Mouse (Mus musculus): ENCODE measurements around the gene Arl10.

DNA sequence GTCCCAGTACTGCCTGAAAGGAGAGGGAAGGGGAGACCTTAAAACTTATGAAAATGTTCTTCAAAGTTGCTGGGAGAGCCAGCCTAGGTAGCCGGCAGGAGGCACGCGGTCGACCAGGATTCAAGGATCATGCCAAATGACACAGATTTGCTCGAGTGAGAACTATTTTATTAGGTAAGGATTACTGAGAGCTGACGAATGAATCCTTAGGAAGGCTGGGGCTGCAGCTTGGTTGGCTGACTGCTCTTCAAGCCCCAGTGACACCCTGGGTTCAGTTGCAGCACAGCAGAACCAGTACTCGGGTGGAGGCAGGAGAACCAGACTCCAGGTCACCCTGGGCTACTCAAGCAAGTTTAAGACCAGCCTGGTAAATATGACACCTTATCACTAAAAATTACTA is 26.8 kb upstream of the Arl10 start:
- no peak for TF ChIP-seq GATA1 (IDR thresholded peaks at IDR 0.05; ENCODE audit: low read depth, low read length)
- TF ChIP-seq TBP (IDR thresholded peaks at IDR 0.05; ENCODE audit: low read depth, low read length) = no peak
- TF ChIP-seq CTCF (IDR thresholded peaks at IDR 0.05 in 2 of 3, conservative IDR thresholded peaks at IDR 0.05 in 1 of 3; ENCODE audit: control insufficient read depth in 1 of 3, insufficient read depth in 1 of 3, low read depth in 2 of 3, low read length in 3 of 3, poor library complexity in 1 of 3, severe bottlenecking in 1 of 3) = no peak
